ENCODE assay signal across 8 mouse cellular contexts in genomic region chr11:103112552-103112912, GRCm38 (mm10). TPM values are rescaled to one million over a fixed set of nuclear protein-coding genes. Genes with fewer than 3 reads are reported as not detected.
DNase-seq lines count a peak whose midpoint lies in the region; ATAC-seq and TF ChIP-seq lines count a peak whose summit lies in the region.
"Had no signal": no experiment of that assay in that cellular context is flagged by ENCODE, and none has a peak within 500 bp of the region (broad histone marks: within the 10 kb centered on the region; RNA-seq: fewer than 3 reads in every experiment).

No protein-coding gene starts in this region.

- H3K4me2 ChIP-seq in kidney, postnatal 0 days (ENCODE audit: low read length), result peak overlapping the region; percentile 73
- peak overlapping the region; percentile 60 for H3K4me2 ChIP-seq in embryonic facial prominence, embryonic 14.5 days (ENCODE audit: low read depth, low read length)
- peak overlapping the region; percentile 52 for H3K4me2 ChIP-seq in hindbrain, postnatal 0 days (ENCODE audit: low read depth, low read length)
- H3K4me2 ChIP-seq in neural tube, embryonic 12.5 days (replicated peaks), result peak overlapping the region; percentile 57

- peak overlapping the region; percentile 37; the same call in 1 of the 2 replicates for H3K4me3 ChIP-seq in kidney, postnatal 0 days (replicated peaks; ENCODE audit: low read depth, low read length)
- H3K4me3 ChIP-seq in embryonic facial prominence, embryonic 14.5 days (ENCODE audit: low read depth, low read length), result peak overlapping the region; percentile 40
- H3K4me3 ChIP-seq in hindbrain, postnatal 0 days (ENCODE audit: low read length), result peak overlapping the region; percentile 28; the same call in 1 of the 2 replicates
- peak overlapping the region; percentile 23; the same call in 1 of the 2 replicates for H3K4me3 ChIP-seq in neural tube, embryonic 12.5 days

- DNase-seq in kidney, postnatal 0 days (ENCODE audit: low spot score), result no peak
- DNase-seq in kidney, postnatal 10 days, result no peak
- DNase-seq in embryonic facial prominence, embryonic 14.5 days (ENCODE audit: low spot score), result no peak
- no peak for DNase-seq in hindbrain, postnatal 0 days (ENCODE audit: low spot score)
- no peak for DNase-seq in MN1 (ENCODE audit: low spot score)
- DNase-seq in left cerebral cortex, adult 11 months (ENCODE audit: low spot score), result no peak
- DNase-seq: right cerebral cortex, postnatal 4 days had no signal

- TF ChIP-seq CTCF in kidney, postnatal 0 days (IDR thresholded peaks at IDR 0.05; ENCODE audit: low read depth), result no peak
- TF ChIP-seq CTCF in hindbrain, postnatal 0 days (IDR thresholded peaks at IDR 0.05; ENCODE audit: low read depth), result no peak

- H3K9me3 ChIP-seq in kidney, postnatal 0 days (replicated peaks; ENCODE audit: low read length), result no peaks in the 10 kb centered on the region
- no peaks in the 10 kb centered on the region for H3K9me3 ChIP-seq in embryonic facial prominence, embryonic 14.5 days (ENCODE audit: control insufficient read depth, low read length)
- no peaks in the 10 kb centered on the region for H3K9me3 ChIP-seq in hindbrain, postnatal 0 days (ENCODE audit: low read length)
- H3K9me3 ChIP-seq in neural tube, embryonic 12.5 days, result no peaks in the 10 kb centered on the region

- no peaks in the 10 kb centered on the region for H3K27me3 ChIP-seq in kidney, postnatal 0 days (ENCODE audit: insufficient read depth, low read length)
- no peaks in the 10 kb centered on the region for H3K27me3 ChIP-seq in embryonic facial prominence, embryonic 14.5 days (replicated peaks; ENCODE audit: control insufficient read depth, insufficient read depth, low read length)
- H3K27me3 ChIP-seq in hindbrain, postnatal 0 days (ENCODE audit: insufficient read depth, low read length), result 0 out of 2 replicates have a peak, but pooled peaks cover 8% of the 10 kb centered on the region
- H3K27me3 ChIP-seq in neural tube, embryonic 12.5 days (replicated peaks), result peaks cover 35% of the 10 kb centered on the region

- peaks cover 21% of the 10 kb centered on the region for H3K4me1 ChIP-seq in kidney, postnatal 0 days (replicated peaks; ENCODE audit: insufficient read depth, low read length)
- peaks cover 19% of the 10 kb centered on the region for H3K4me1 ChIP-seq in embryonic facial prominence, embryonic 14.5 days (ENCODE audit: control insufficient read depth, insufficient read depth, low read length)
- peaks cover 5% of the 10 kb centered on the region for H3K4me1 ChIP-seq in hindbrain, postnatal 0 days (ENCODE audit: insufficient read depth, low read length)
- H3K4me1 ChIP-seq in neural tube, embryonic 12.5 days, result peaks cover 21% of the 10 kb centered on the region

- H3K27ac ChIP-seq in kidney, postnatal 0 days, result peak overlapping the region; percentile 71; the same call in 1 of the 2 replicates
- H3K27ac ChIP-seq in embryonic facial prominence, embryonic 14.5 days (replicated peaks; ENCODE audit: low read depth, low read length), result peak overlapping the region; percentile 35
- no peak overlapping the region; the same call in 1 of the 2 replicates for H3K27ac ChIP-seq in hindbrain, postnatal 0 days
- no peak overlapping the region for H3K27ac ChIP-seq in neural tube, embryonic 12.5 days

- H3K36me3 ChIP-seq in kidney, postnatal 0 days (ENCODE audit: insufficient read depth, low read length), result no peaks in the 10 kb centered on the region
- no peaks in the 10 kb centered on the region for H3K36me3 ChIP-seq in embryonic facial prominence, embryonic 14.5 days (ENCODE audit: control insufficient read depth, insufficient read depth, low read length)
- H3K36me3 ChIP-seq in hindbrain, postnatal 0 days (ENCODE audit: insufficient read depth, low read length), result no peaks in the 10 kb centered on the region
- no peaks in the 10 kb centered on the region for H3K36me3 ChIP-seq in neural tube, embryonic 12.5 days

- 25% methylated on average over 9 of the region's 9 CpGs for WGBS in kidney, postnatal 0 days
- 21% methylated on average over 9 of the region's 9 CpGs for WGBS in embryonic facial prominence, embryonic 14.5 days
- WGBS in hindbrain, postnatal 0 days, result 15% methylated on average over 9 of the region's 9 CpGs
- 12% methylated on average over 9 of the region's 9 CpGs for whole genome bisulfite sequencing in neural tube, embryonic 12.5 days

- ATAC-seq in kidney, postnatal 0 days (replicated peaks; ENCODE audit: low FRiP score, low read depth), result no peak
- ATAC-seq in embryonic facial prominence, embryonic 14.5 days (ENCODE audit: low read depth), result no peak
- no peak for ATAC-seq in hindbrain, postnatal 0 days
- no peak for ATAC-seq in neural tube, embryonic 12.5 days (ENCODE audit: low FRiP score, low read depth)

- H3K9ac ChIP-seq in kidney, postnatal 0 days (ENCODE audit: low read depth, low read length), result peak overlapping the region; percentile 60
- H3K9ac ChIP-seq in embryonic facial prominence, embryonic 14.5 days (ENCODE audit: low read depth, low read length), result peak overlapping the region; percentile 60
- no peak overlapping the region for H3K9ac ChIP-seq in hindbrain, postnatal 0 days (replicated peaks; ENCODE audit: low read length)
- H3K9ac ChIP-seq in neural tube, embryonic 12.5 days, result peak overlapping the region; percentile 27; the same call in 1 of the 2 replicates

RNA-seq across cellular contexts. Expression of gene Hexim1, which starts 3.5 kb away (rescaled TPM):
- polyA plus RNA-seq in kidney, postnatal 0 days (2015; fragmentation: Nextera tagmentation; extraction: Ambion mirVana), result 6.5 and 6.8 TPM in 2 replicates
- 7.3 and 8.9 TPM in 2 replicates for polyA plus RNA-seq in embryonic facial prominence, embryonic 14.5 days (2014; fragmentation: Nextera tagmentation; extraction: Ambion mirVana)
- 15.1 and 15.8 TPM in 2 replicates for total RNA-seq in hindbrain, postnatal 0 days (2014; rRNA removed)
- 4.4 and 5.1 TPM in 2 replicates for polyA plus RNA-seq in hindbrain, postnatal 0 days (2015; fragmentation: Nextera tagmentation; extraction: Ambion mirVana)
- polyA plus RNA-seq in neural tube, embryonic 12.5 days (2016; fragmentation: Nextera tagmentation; extraction: Ambion mirVana), result 2.9 and 3.0 TPM in 2 replicates

RNA-seq across cellular contexts. Expression of gene Acbd4, which starts 11.1 kb away (rescaled TPM):
- polyA plus RNA-seq in kidney, postnatal 0 days (2015; fragmentation: Nextera tagmentation; extraction: Ambion mirVana), result 36.6 and 39.7 TPM in 2 replicates
- 15.0 and 21.4 TPM in 2 replicates for polyA plus RNA-seq in embryonic facial prominence, embryonic 14.5 days (2014; fragmentation: Nextera tagmentation; extraction: Ambion mirVana)
- total RNA-seq in hindbrain, postnatal 0 days (2014; rRNA removed), result 13.2 and 19.0 TPM in 2 replicates
- 18.5 and 20.8 TPM in 2 replicates for polyA plus RNA-seq in hindbrain, postnatal 0 days (2015; fragmentation: Nextera tagmentation; extraction: Ambion mirVana)
- polyA plus RNA-seq in neural tube, embryonic 12.5 days (2016; fragmentation: Nextera tagmentation; extraction: Ambion mirVana), result 6.6 and 10.1 TPM in 2 replicates

RNA-seq across cellular contexts. Expression of gene Plcd3, which starts 11.1 kb away (rescaled TPM):
- 4.2 and 5.6 TPM in 2 replicates for polyA plus RNA-seq in kidney, postnatal 0 days (2015; fragmentation: Nextera tagmentation; extraction: Ambion mirVana)
- polyA plus RNA-seq in embryonic facial prominence, embryonic 14.5 days (2014; fragmentation: Nextera tagmentation; extraction: Ambion mirVana), result 3.0 and 3.2 TPM in 2 replicates
- total RNA-seq in hindbrain, postnatal 0 days (2014; rRNA removed), result 9.4 and 13.8 TPM in 2 replicates
- polyA plus RNA-seq in hindbrain, postnatal 0 days (2015; fragmentation: Nextera tagmentation; extraction: Ambion mirVana), result 3.9 and 4.8 TPM in 2 replicates
- polyA plus RNA-seq in neural tube, embryonic 12.5 days (2016; fragmentation: Nextera tagmentation; extraction: Ambion mirVana), result 1.1 and 1.2 TPM in 2 replicates

RNA-seq across cellular contexts. Expression of gene Hexim2, which starts 19.7 kb away (rescaled TPM):
- 6.5 and 6.9 TPM in 2 replicates for polyA plus RNA-seq in kidney, postnatal 0 days (2015; fragmentation: Nextera tagmentation; extraction: Ambion mirVana)
- 6.8 and 9.5 TPM in 2 replicates for polyA plus RNA-seq in embryonic facial prominence, embryonic 14.5 days (2014; fragmentation: Nextera tagmentation; extraction: Ambion mirVana)
- 28.9 and 40.4 TPM in 2 replicates for total RNA-seq in hindbrain, postnatal 0 days (2014; rRNA removed)
- polyA plus RNA-seq in hindbrain, postnatal 0 days (2015; fragmentation: Nextera tagmentation; extraction: Ambion mirVana), result 30.2 and 30.7 TPM in 2 replicates
- 9.9 and 12.2 TPM in 2 replicates for polyA plus RNA-seq in neural tube, embryonic 12.5 days (2016; fragmentation: Nextera tagmentation; extraction: Ambion mirVana)

RNA-seq across cellular contexts. Expression of gene Fmnl1, which starts 58.4 kb away (rescaled TPM):
- 2.6 and 3.4 TPM in 2 replicates for polyA plus RNA-seq in kidney, postnatal 0 days (2015; fragmentation: Nextera tagmentation; extraction: Ambion mirVana)
- polyA plus RNA-seq in embryonic facial prominence, embryonic 14.5 days (2014; fragmentation: Nextera tagmentation; extraction: Ambion mirVana), result 3.3 and 3.5 TPM in 2 replicates
- 12.8 and 15.5 TPM in 2 replicates for total RNA-seq in hindbrain, postnatal 0 days (2014; rRNA removed)
- polyA plus RNA-seq in hindbrain, postnatal 0 days (2015; fragmentation: Nextera tagmentation; extraction: Ambion mirVana), result 6.4 and 6.9 TPM in 2 replicates
- 1.7 and 2.1 TPM in 2 replicates for polyA plus RNA-seq in neural tube, embryonic 12.5 days (2016; fragmentation: Nextera tagmentation; extraction: Ambion mirVana)

Comparison
In these comparisons a context has a peak if more than half of its experiments do, and no peak if none do; other contexts are left out.
1. H3K27ac ChIP-seq: peak in kidney, postnatal 0 days (single experiment) and embryonic facial prominence, embryonic 14.5 days (single experiment); none in hindbrain, postnatal 0 days (single experiment) and neural tube, embryonic 12.5 days (single experiment).
2. Peak in every context shown above with its lines, with median percentiles within 50 percentile points of each other: H3K4me2 ChIP-seq and H3K4me3 ChIP-seq.